Mouse (Mus musculus) forebrain, embryonic 16.5 days (tissue): ENCODE results near the gene Lrrn3. TPM values are rescaled to one million over a fixed set of nuclear protein-coding genes. Genes with fewer than 3 reads are reported as not detected.
A peak's percentile ranks its signal among the peaks of the same experiment; 100 is the strongest.

Source experiments
- ATAC-seq: fragments of 200-750 bp; cut with Nextera tagmentation; 2 replicates; pipeline ENCODE4 v1.8.0; 2017; ENCODE audit warnings: mild to moderate bottlenecking, moderate library complexity
- H3K27ac ChIP-seq: fragments of 300-500 bp; sonication (generic); 2 replicates; pipeline ENCODE4 v1.5.1; 2014; ENCODE audit warnings: low read length, control low read depth
- H3K27me3 ChIP-seq: fragments of 300-500 bp; sonication (generic); replicated peaks from 2 replicates; pipeline ENCODE4 v1.6.1; 2014; ENCODE audit warnings: low read length; ENCODE audit not compliant: control insufficient read depth, insufficient read depth
- H3K36me3 ChIP-seq: fragments of 300-500 bp; sonication (generic); 2 replicates; pipeline ENCODE4 v1.6.1; 2014; ENCODE audit not compliant: control insufficient read depth, insufficient read depth
- H3K4me1 ChIP-seq: fragments of 300-500 bp; sonication (generic); replicated peaks from 2 replicates; pipeline ENCODE4 v1.6.1; 2014; ENCODE audit warnings: low read length; ENCODE audit not compliant: control insufficient read depth, insufficient read depth
- H3K4me2 ChIP-seq: fragments of 300-500 bp; sonication (generic); 2 replicates; pipeline ENCODE4 v1.6.1; 2014; ENCODE audit warnings: mild to moderate bottlenecking, low read length, control low read depth
- H3K4me3 ChIP-seq: fragments of 300-500 bp; sonication (generic); replicated peaks from 2 replicates; pipeline ENCODE4 v1.5.1; 2014; ENCODE audit warnings: mild to moderate bottlenecking, low read length, control low read depth
- H3K9ac ChIP-seq: fragments of 300-500 bp; sonication (generic); replicated peaks from 2 replicates; pipeline ENCODE4 v1.6.1; 2014; ENCODE audit warnings: low read depth, low read length, control low read depth
- H3K9me3 ChIP-seq: fragments of 300-500 bp; sonication (generic); 2 replicates; pipeline ENCODE4 v1.6.1; 2016; ENCODE audit warnings: low read length; ENCODE audit not compliant: control insufficient read depth
- WGBS: fragments of 180-500 bp; shearing (Covaris S2); extraction: QIAGEN DNeasy Blood & Tissue Kit; methylation state at CpG from one replicate; pipeline ENCODE4 v1.1.7; 2014; 5-methylcytosine and 5-hydroxymethylcytosine counted together
- polyA plus RNA-seq: library from polyadenylated mRNA; unstranded; fragments of >200 nt; fragmentation: Nextera tagmentation; extraction: Ambion mirVana; gene quantifications from 2 replicates; pipeline ENCODE4 v1.2.1, GENCODE M21; 2015

Gene Lrrn3
- polyA plus RNA-seq, 1 experiment from 2014 or later: 87.2 TPM

GRCm38 (mm10) chr12:41494620-41495019 lies 8.4 kb upstream of the Lrrn3 start:
- H3K4me2 ChIP-seq: no peak overlapping the region
- no peaks in the 10 kb centered on the region; the same call in 1 of the 2 replicates for H3K4me1 ChIP-seq
- no peaks in the 10 kb centered on the region for H3K9me3 ChIP-seq
- no peak overlapping the region for H3K9ac ChIP-seq
- H3K36me3 ChIP-seq: no peaks in the 10 kb centered on the region
- H3K27ac ChIP-seq: no peak overlapping the region
- no peak overlapping the region for H3K4me3 ChIP-seq
- no peak for ATAC-seq
- no peaks in the 10 kb centered on the region for H3K27me3 ChIP-seq
- 30% methylated on average over 10 of the region's 10 CpGs for WGBS

- no peaks in the 10 kb centered on the region for H3K27me3 ChIP-seq
- no peak for ATAC-seq
- WGBS: 18% methylated on average over 5 of the region's 5 CpGs
- no peak overlapping the region for H3K4me2 ChIP-seq
- H3K9me3 ChIP-seq: no peaks in the 10 kb centered on the region
- H3K4me3 ChIP-seq: no peak overlapping the region
- H3K27ac ChIP-seq: no peak overlapping the region
- H3K36me3 ChIP-seq: no peaks in the 10 kb centered on the region
- 0 out of 2 replicates have a peak, but pooled peaks cover 6% of the 10 kb centered on the region for H3K4me1 ChIP-seq
- no peak overlapping the region for H3K9ac ChIP-seq
Measured at GRCm38 (mm10) chr12:41487005-41487404, 774 bp upstream of the Lrrn3 start.

- 0 out of 2 replicates have a peak, but pooled peaks cover 11% of the 10 kb centered on the region for H3K4me1 ChIP-seq
Measured at GRCm38 (mm10) chr12:41485512-41486215, 567 bp downstream of the Lrrn3 start.

GRCm38 (mm10) chr12:41484689-41485511 lies 1.3 kb downstream of the Lrrn3 start:
- H3K4me2 ChIP-seq: peak overlapping the region; percentile 76
- H3K9me3 ChIP-seq: no peaks in the 10 kb centered on the region
- WGBS: 7% methylated on average over 16 of the region's 16 CpGs
- H3K4me3 ChIP-seq: peak overlapping the region; percentile 47
- H3K36me3 ChIP-seq: no peaks in the 10 kb centered on the region
- H3K27me3 ChIP-seq: no peaks in the 10 kb centered on the region
- H3K9ac ChIP-seq: peak overlapping the region; percentile 62
- peak; percentile 35 for ATAC-seq
- 0 out of 2 replicates have a peak, but pooled peaks cover 12% of the 10 kb centered on the region for H3K4me1 ChIP-seq
- peak overlapping the region; percentile 91 for H3K27ac ChIP-seq

More at GRCm38 (mm10) chr12:41485512-41486215, 567 bp downstream of the Lrrn3 start:
- H3K27ac ChIP-seq: peak overlapping the region; percentile 91
- H3K9me3 ChIP-seq: no peaks in the 10 kb centered on the region
- ATAC-seq: peak; percentile 96
- peak overlapping the region; percentile 62 for H3K9ac ChIP-seq
- H3K4me2 ChIP-seq: peak overlapping the region; percentile 76
- WGBS: 6% methylated on average over 12 of the region's 12 CpGs
- H3K27me3 ChIP-seq: no peaks in the 10 kb centered on the region
- no peaks in the 10 kb centered on the region for H3K36me3 ChIP-seq
- H3K4me3 ChIP-seq: peak overlapping the region; percentile 47

- Histone ChIP-seq H3K27me3 (no peaks in the 10 kb centered on the region), H3K9ac (peak overlapping the region; percentile 62), H3K4me2 (peak overlapping the region; percentile 76), H3K9me3 (no peaks in the 10 kb centered on the region), H3K36me3 (no peaks in the 10 kb centered on the region), H3K4me3 (peak overlapping the region; percentile 47), H3K4me1 (0 out of 2 replicates have a peak, but pooled peaks cover 12% of the 10 kb centered on the region), H3K27ac (peak overlapping the region; percentile 91)
- 7% methylated on average over 23 of the region's 23 CpGs for WGBS
- peak; percentile 15 for ATAC-seq
Measured at GRCm38 (mm10) chr12:41483593-41484451, 2.4 kb downstream of the Lrrn3 start.

- Histone ChIP-seq H3K27ac (peak overlapping the region; percentile 91), H3K36me3 (no peaks in the 10 kb centered on the region), H3K4me2 (peak overlapping the region; percentile 76), H3K4me3 (peak overlapping the region; percentile 47), H3K27me3 (no peaks in the 10 kb centered on the region), H3K4me1 (0 out of 2 replicates have a peak, but pooled peaks cover 12% of the 10 kb centered on the region), H3K9ac (peak overlapping the region; percentile 62), H3K9me3 (no peaks in the 10 kb centered on the region)
- ATAC-seq: no peak
- 81% methylated on average over 5 of the region's 5 CpGs for whole genome bisulfite sequencing
Measured at GRCm38 (mm10) chr12:41483091-41483592, 3.1 kb downstream of the Lrrn3 start.

- 63% methylated on average over 2 of the region's 2 CpGs for WGBS
- Histone ChIP-seq H3K4me3 (no peak overlapping the region), H3K27ac (no peak overlapping the region), H3K27me3 (no peaks in the 10 kb centered on the region), H3K9ac (no peak overlapping the region), H3K4me1 (0 out of 2 replicates have a peak, but pooled peaks cover 12% of the 10 kb centered on the region), H3K4me2 (no peak overlapping the region), H3K9me3 (no peaks in the 10 kb centered on the region), H3K36me3 (no peaks in the 10 kb centered on the region)
- ATAC-seq: no peak
Measured at GRCm38 (mm10) chr12:41481486-41481885, 4.7 kb downstream of the Lrrn3 start.

GRCm38 (mm10) chr12:41469096-41469801 lies 17.0 kb downstream of the Lrrn3 start:
- Histone ChIP-seq H3K36me3 (no peaks in the 10 kb centered on the region), H3K27ac (no peak overlapping the region), H3K4me3 (no peak overlapping the region), H3K27me3 (no peaks in the 10 kb centered on the region), H3K9ac (no peak overlapping the region), H3K4me2 (no peak overlapping the region), H3K4me1 (peaks cover 9% of the 10 kb centered on the region), H3K9me3 (no peaks in the 10 kb centered on the region)
- WGBS: 19% methylated on average over 6 of the region's 6 CpGs
- peak; percentile 47 for ATAC-seq
